Mouse (Mus musculus) macrophage (primary cell): Measurements from ENCODE around the gene Tceal5. TPM values are rescaled to one million over a fixed set of nuclear protein-coding genes. Genes with fewer than 3 reads are reported as not detected.

Source experiments
- H3K27ac ChIP-seq: fragments of 350-480 bp; formaldehyde crosslinking; 2 replicates; pipeline ENCODE4 v1.9.0; 2021
- H3K36me3 ChIP-seq: fragments of 350-480 bp; formaldehyde crosslinking; 2 replicates; pipeline ENCODE4 v1.9.0; 2021; ENCODE audit errors: inconsistent target
- H3K4me3 ChIP-seq: fragments of 350-480 bp; formaldehyde crosslinking; 2 replicates; pipeline ENCODE4 v1.9.0; 2021; ENCODE audit errors: inconsistent target
- H3K79me2 ChIP-seq: fragments of 350-480 bp; formaldehyde crosslinking; 2 replicates; pipeline ENCODE4 v1.9.0; 2021; ENCODE audit errors: inconsistent target
- WGBS: methylation state at CpG from one replicate; pipeline ENCODE4 v1.1.7; 2026; ENCODE audit warnings: inconsistent platforms; ENCODE audit not compliant: missing documents; 5-methylcytosine and 5-hydroxymethylcytosine counted together
- polyA plus RNA-seq: library from polyadenylated mRNA; stranded (reverse); fragments of 250-400 nt; gene quantifications from 3 replicates; pipeline ENCODE4 v1.2.4, GENCODE M21; 2018; ENCODE audit warnings: inconsistent platforms

The Tceal5 gene
- polyA plus RNA-seq, 1 experiment from 2014 or later = 0.86 TPM

- Histone ChIP-seq H3K79me2 (no peaks in the 10 kb centered on the region), H3K27ac (no peak overlapping the region), H3K36me3 (no peaks in the 10 kb centered on the region), H3K4me3 (no peak overlapping the region)
- WGBS = 30% methylated on average over 6 of the region's 7 CpGs
Observed at GRCm38 (mm10) chrX:136203257-136203656, 419 bp downstream of the Tceal5 start.

- no CpG with 5 or more reads among the region's 1 CpGs for WGBS
- Histone ChIP-seq H3K4me3 (no peak overlapping the region), H3K79me2 (no peaks in the 10 kb centered on the region), H3K27ac (no peak overlapping the region), H3K36me3 (no peaks in the 10 kb centered on the region)
Observed at GRCm38 (mm10) chrX:136196873-136197272, 6.8 kb downstream of the Tceal5 start.

GRCm38 (mm10) chrX:136195193-136195944 is 8.3 kb downstream of the Tceal5 start:
- no peak overlapping the region for H3K27ac ChIP-seq
- no peak overlapping the region for H3K4me3 ChIP-seq
- no peaks in the 10 kb centered on the region for H3K36me3 ChIP-seq
- no peaks in the 10 kb centered on the region for H3K79me2 ChIP-seq
- WGBS = 77% methylated on average over 14 of the region's 16 CpGs

DNA sequence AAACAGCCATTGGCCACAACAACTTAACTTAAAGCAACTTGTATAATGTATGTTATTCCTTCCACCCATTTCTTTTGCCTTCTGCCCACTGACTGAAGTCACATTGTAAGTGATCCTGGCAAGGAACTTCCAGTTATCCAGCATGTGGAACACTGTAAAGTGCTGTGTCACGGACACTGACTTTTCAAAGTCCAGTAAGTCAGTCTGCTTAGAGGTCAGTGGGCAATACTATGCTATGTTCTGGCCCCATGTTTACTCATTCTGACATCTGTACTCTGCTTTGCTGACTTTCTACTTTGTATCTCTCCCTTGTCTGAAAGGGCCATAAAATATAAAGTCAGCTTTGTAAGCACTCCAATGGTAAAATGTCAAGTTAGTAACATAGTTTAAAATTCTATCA is 20.6 kb downstream of the Tceal5 start:
- Histone ChIP-seq H3K4me3 (no peak overlapping the region), H3K79me2 (no peaks in the 10 kb centered on the region), H3K27ac (no peak overlapping the region), H3K36me3 (no peaks in the 10 kb centered on the region)
- WGBS = 81% methylated on average over 1 of the region's 1 CpGs

- H3K36me3 ChIP-seq = no peaks in the 10 kb centered on the region
- H3K79me2 ChIP-seq = no peaks in the 10 kb centered on the region
- no peak overlapping the region for H3K27ac ChIP-seq
- WGBS = 49% methylated on average over 7 of the region's 11 CpGs
- H3K4me3 ChIP-seq = no peak overlapping the region
Observed at GRCm38 (mm10) chrX:136180897-136181553, 22.7 kb downstream of the Tceal5 start.

GRCm38 (mm10) chrX:136172786-136173185 is 30.9 kb downstream of the Tceal5 start:
- H3K4me3 ChIP-seq = peak overlapping the region; percentile 62
- no peaks in the 10 kb centered on the region for H3K36me3 ChIP-seq
- H3K79me2 ChIP-seq = no peaks in the 10 kb centered on the region
- no peak overlapping the region for H3K27ac ChIP-seq
- WGBS = 53% methylated on average over 10 of the region's 10 CpGs

GRCm38 (mm10) chrX:136172118-136172551 is 31.5 kb downstream of the Tceal5 start, which contains the start of gene Tceal8:
Gene Tceal8 (minus strand): TSS chrX:136172342.
- Histone ChIP-seq H3K4me3 (peak within 1 kb of the TSS; percentile 62), H3K36me3 (no peaks in the 10 kb centered on the region), H3K79me2 (no peaks in the 10 kb centered on the region), H3K27ac (peak within 1 kb of the TSS; percentile 59)
- WGBS = 19% methylated on average over 10 of the region's 10 CpGs

- Histone ChIP-seq H3K36me3 (no peaks in the 10 kb centered on the region), H3K4me3 (peak overlapping the region; percentile 62), H3K27ac (peak overlapping the region; percentile 59), H3K79me2 (no peaks in the 10 kb centered on the region)
- 22% methylated on average over 18 of the region's 24 CpGs for WGBS
Observed at GRCm38 (mm10) chrX:136171189-136172117, 32.2 kb downstream of the Tceal5 start.

DNA sequence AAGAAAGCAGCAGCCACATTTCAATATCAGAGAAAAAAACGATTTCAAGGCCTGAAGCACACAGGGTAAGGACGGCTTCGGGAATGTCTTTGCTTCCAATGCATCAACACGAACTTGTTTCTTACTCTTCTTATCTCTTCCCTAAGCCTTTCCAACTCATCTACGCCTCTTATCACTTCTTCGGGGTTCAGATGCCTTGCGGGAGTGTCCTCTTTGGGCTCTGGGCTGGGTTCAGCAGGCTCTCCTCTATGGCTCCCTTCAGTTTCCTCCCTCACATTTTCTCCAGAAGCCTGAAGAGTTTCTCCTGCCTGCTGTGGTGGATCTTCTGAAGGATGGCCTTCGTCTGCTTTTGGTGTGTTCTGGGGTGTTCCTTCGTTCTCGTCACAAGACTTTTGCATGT is 33.1 kb downstream of the Tceal5 start:
- no peak overlapping the region for H3K4me3 ChIP-seq
- 95% methylated on average over 10 of the region's 10 CpGs for WGBS
- no peak overlapping the region for H3K27ac ChIP-seq
- H3K36me3 ChIP-seq = no peaks in the 10 kb centered on the region
- H3K79me2 ChIP-seq = no peaks in the 10 kb centered on the region

Other genes with a start within 250 kb of the Tceal5 start
- gene Arxes2, start 210.1 kb downstream of the Tceal5 start, polyA plus RNA-seq = not detected in 3 replicates
- gene Arxes1, start 170.5 kb downstream of the Tceal5 start, polyA plus RNA-seq = not detected in 3 replicates
- not detected in 3 replicates for gene Bex2, start 135.6 kb downstream of the Tceal5 start, polyA plus RNA-seq
- gene Nxf3, start 118.6 kb downstream of the Tceal5 start, polyA plus RNA-seq = not detected in 3 replicates
- gene Bex4, start 64.9 kb downstream of the Tceal5 start, polyA plus RNA-seq = not detected in 3 replicates
- gene Tceal8, start 31.5 kb downstream of the Tceal5 start, polyA plus RNA-seq = 55.7 to 164 TPM (median 75.9 TPM) in 3 replicates
- gene Tceal7, start 10.9 kb upstream of the Tceal5 start, polyA plus RNA-seq = 0.90 TPM in 1 of 3 replicates, not detected in the others
- gene Bex1, start 11.6 kb upstream of the Tceal5 start, polyA plus RNA-seq = 1.1 to 18.3 TPM (median 3.6 TPM) in 3 replicates
- gene Tceal9, start 41.2 kb upstream of the Tceal5 start, polyA plus RNA-seq = 170 to 738 TPM (median 419 TPM) in 3 replicates
- gene Bex3, start 66.4 kb upstream of the Tceal5 start, polyA plus RNA-seq = 47.3 to 157 TPM (median 72.5 TPM) in 3 replicates